Mouse (Mus musculus) neural tube, embryonic 14.5 days (tissue): ENCODE data around the gene Pigr. TPM values are rescaled to one million over a fixed set of nuclear protein-coding genes. Genes with fewer than 3 reads are reported as not detected.

Source experiments
- ATAC-seq: fragments of 200-750 bp; cut with Nextera tagmentation; 2 replicates; pipeline ENCODE4 v1.8.0; 2017; ENCODE audit warnings: low read depth, mild to moderate bottlenecking, moderate TSS enrichment, moderate library complexity
- H3K27ac ChIP-seq: fragments of 300-500 bp; sonication (generic); 2 replicates; pipeline ENCODE4 v1.5.1; 2014; ENCODE audit warnings: low read depth, mild to moderate bottlenecking, control low read depth, low read length, moderate library complexity, mixed read lengths
- H3K27me3 ChIP-seq: fragments of 300-500 bp; sonication (generic); 2 replicates; pipeline ENCODE4 v1.6.1; 2014; ENCODE audit warnings: low read length; ENCODE audit not compliant: control insufficient read depth, insufficient read depth
- H3K36me3 ChIP-seq: fragments of 300-500 bp; sonication (generic); 2 replicates; pipeline ENCODE4 v1.6.1; 2014; ENCODE audit warnings: low read length, mixed read lengths; ENCODE audit not compliant: control insufficient read depth, insufficient read depth
- H3K4me1 ChIP-seq: fragments of 300-500 bp; sonication (generic); 2 replicates; pipeline ENCODE4 v1.6.1; 2014; ENCODE audit warnings: low read length; ENCODE audit not compliant: control insufficient read depth, insufficient read depth
- H3K4me2 ChIP-seq: fragments of 300-500 bp; sonication (generic); 2 replicates; pipeline ENCODE4 v1.6.1; 2014; ENCODE audit warnings: mild to moderate bottlenecking, low read depth, low read length, control low read depth
- H3K4me3 ChIP-seq: fragments of 300-500 bp; sonication (generic); 2 replicates; pipeline ENCODE4 v1.5.1; 2014; ENCODE audit warnings: low read depth, low read length, control low read depth, mixed read lengths
- H3K9ac ChIP-seq: fragments of 300-500 bp; sonication (generic); replicated peaks from 2 replicates; pipeline ENCODE4 v1.6.1; 2014; ENCODE audit warnings: low read depth, mild to moderate bottlenecking, control low read depth, low read length, mixed read lengths
- H3K9me3 ChIP-seq: fragments of 300-500 bp; sonication (generic); 2 replicates; pipeline ENCODE4 v1.6.1; 2016; ENCODE audit warnings: low read length; ENCODE audit not compliant: control insufficient read depth
- WGBS: fragments of 180-500 bp; shearing (Covaris S2); extraction: QIAGEN DNeasy Blood & Tissue Kit; methylation state at CpG from one replicate; pipeline ENCODE4 v1.1.7; 2014; 5-methylcytosine and 5-hydroxymethylcytosine counted together
- polyA plus RNA-seq: library from polyadenylated mRNA; unstranded; fragments of >200 nt; fragmentation: Nextera tagmentation; extraction: Ambion mirVana; gene quantifications from 2 replicates; pipeline ENCODE4 v1.2.1, GENCODE M21; 2014

The Pigr gene
- polyA plus RNA-seq, 1 experiment from 2014 or later, result not detected

- Histone ChIP-seq H3K4me2 (no peak overlapping the region), H3K27me3 (no peaks in the 10 kb centered on the region), H3K4me3 (no peak overlapping the region), H3K9me3 (no peaks in the 10 kb centered on the region), H3K4me1 (no peaks in the 10 kb centered on the region), H3K36me3 (no peaks in the 10 kb centered on the region), H3K27ac (no peak overlapping the region), H3K9ac (no peak overlapping the region)
- 87% methylated on average over 2 of the region's 2 CpGs for WGBS
- ATAC-seq, result no peak
These were observed 27.1 kb upstream of the Pigr start for GRCm38 (mm10) chr1:130799399-130799798.

- no peaks in the 10 kb centered on the region for H3K4me1 ChIP-seq
- H3K4me3 ChIP-seq, result no peak within 1 kb of the TSS
- H3K27ac ChIP-seq, result no peak within 1 kb of the TSS
- no peak within 1 kb of the TSS for H3K9ac ChIP-seq
- H3K9me3 ChIP-seq, result no peaks in the 10 kb centered on the region
- H3K4me2 ChIP-seq, result no peak within 1 kb of the TSS
- no peaks in the 10 kb centered on the region for H3K36me3 ChIP-seq
- WGBS, result 93% methylated on average over 8 of the region's 8 CpGs
- H3K27me3 ChIP-seq, result no peaks in the 10 kb centered on the region
- ATAC-seq, result no peak
These were observed 25.9 kb upstream of the Pigr start, which contains the start of gene Fcamr for GRCm38 (mm10) chr1:130800602-130801001. Gene Fcamr (plus strand): TSS chr1:130800902.

- H3K9ac ChIP-seq, result no peak overlapping the region
- no peaks in the 10 kb centered on the region for H3K4me1 ChIP-seq
- no peak for ATAC-seq
- WGBS, result 62% methylated on average over 2 of the region's 2 CpGs
- H3K9me3 ChIP-seq, result no peaks in the 10 kb centered on the region
- H3K36me3 ChIP-seq, result no peaks in the 10 kb centered on the region
- no peak overlapping the region for H3K4me3 ChIP-seq
- H3K4me2 ChIP-seq, result no peak overlapping the region
- H3K27me3 ChIP-seq, result no peaks in the 10 kb centered on the region
- H3K27ac ChIP-seq, result no peak overlapping the region
These were observed 25.0 kb upstream of the Pigr start for GRCm38 (mm10) chr1:130801511-130801910.

GRCm38 (mm10) chr1:130802976-130803375 lies 23.5 kb upstream of the Pigr start:
- 64% methylated on average over 6 of the region's 6 CpGs for WGBS

GRCm38 (mm10) chr1:130804279-130804678 lies 22.2 kb upstream of the Pigr start:
- no peaks in the 10 kb centered on the region for H3K9me3 ChIP-seq
- 89% methylated on average over 6 of the region's 6 CpGs for WGBS
- no peaks in the 10 kb centered on the region for H3K36me3 ChIP-seq
- H3K9ac ChIP-seq, result no peak overlapping the region
- no peak overlapping the region for H3K4me2 ChIP-seq
- no peak for ATAC-seq
- H3K27ac ChIP-seq, result no peak overlapping the region
- no peaks in the 10 kb centered on the region for H3K4me1 ChIP-seq
- no peak overlapping the region for H3K4me3 ChIP-seq
- no peaks in the 10 kb centered on the region for H3K27me3 ChIP-seq

More at GRCm38 (mm10) chr1:130802976-130803375, 23.5 kb upstream of the Pigr start:
- H3K4me1 ChIP-seq, result no peaks in the 10 kb centered on the region
- no peaks in the 10 kb centered on the region for H3K27me3 ChIP-seq
- H3K9me3 ChIP-seq, result no peaks in the 10 kb centered on the region
- H3K27ac ChIP-seq, result no peak overlapping the region
- no peak overlapping the region for H3K9ac ChIP-seq
- no peak for ATAC-seq
- H3K36me3 ChIP-seq, result no peaks in the 10 kb centered on the region
- H3K4me3 ChIP-seq, result no peak overlapping the region
- no peak overlapping the region for H3K4me2 ChIP-seq

GRCm38 (mm10) chr1:130810906-130811305 lies 15.6 kb upstream of the Pigr start:
- Histone ChIP-seq H3K27ac (no peak overlapping the region), H3K9ac (no peak overlapping the region), H3K27me3 (no peaks in the 10 kb centered on the region), H3K4me1 (no peaks in the 10 kb centered on the region), H3K4me3 (no peak overlapping the region), H3K36me3 (no peaks in the 10 kb centered on the region), H3K9me3 (no peaks in the 10 kb centered on the region), H3K4me2 (no peak overlapping the region)
- ATAC-seq, result no peak
- 92% methylated on average over 3 of the region's 3 CpGs for WGBS

- Histone ChIP-seq H3K27ac (no peak overlapping the region), H3K9ac (no peak overlapping the region), H3K4me1 (no peaks in the 10 kb centered on the region), H3K4me2 (no peak overlapping the region), H3K9me3 (no peaks in the 10 kb centered on the region), H3K4me3 (no peak overlapping the region), H3K27me3 (no peaks in the 10 kb centered on the region), H3K36me3 (no peaks in the 10 kb centered on the region)
- ATAC-seq, result no peak
- 65% methylated on average over 17 of the region's 17 CpGs for WGBS
These were observed 15.2 kb upstream of the Pigr start for GRCm38 (mm10) chr1:130811316-130811715.

GRCm38 (mm10) chr1:130819737-130820136 lies 6.7 kb upstream of the Pigr start:
- 88% methylated on average over 1 of the region's 1 CpGs for WGBS

GRCm38 (mm10) chr1:130820316-130821148 lies 6.0 kb upstream of the Pigr start:
- Histone ChIP-seq H3K27me3 (no peaks in the 10 kb centered on the region), H3K4me3 (no peak overlapping the region), H3K27ac (no peak overlapping the region), H3K4me1 (no peaks in the 10 kb centered on the region), H3K36me3 (no peaks in the 10 kb centered on the region), H3K9ac (no peak overlapping the region), H3K9me3 (no peaks in the 10 kb centered on the region), H3K4me2 (no peak overlapping the region)
- ATAC-seq, result no peak
- 89% methylated on average over 7 of the region's 7 CpGs for WGBS

More at GRCm38 (mm10) chr1:130819737-130820136, 6.7 kb upstream of the Pigr start:
- Histone ChIP-seq H3K9ac (no peak overlapping the region), H3K9me3 (no peaks in the 10 kb centered on the region), H3K27ac (no peak overlapping the region), H3K27me3 (no peaks in the 10 kb centered on the region), H3K4me3 (no peak overlapping the region), H3K4me1 (no peaks in the 10 kb centered on the region), H3K36me3 (no peaks in the 10 kb centered on the region), H3K4me2 (no peak overlapping the region)
- ATAC-seq, result no peak
